Mouse (Mus musculus) naive thymus-derived CD4-positive, alpha-beta T cell, adult 2 months (primary cell): ENCODE data around the gene Thegl.
"Not testable (repeated sequence)": the region's sequence is repeated elsewhere in the genome, so short reads cannot be mapped to it uniquely, and the experiment has no call there.

Source experiments
- DNase-seq: peaks from one replicate; pipeline ENCODE4 v3.0.0-alpha.2; 2011; ENCODE audit warnings: low read depth

The Thegl gene

DNA sequence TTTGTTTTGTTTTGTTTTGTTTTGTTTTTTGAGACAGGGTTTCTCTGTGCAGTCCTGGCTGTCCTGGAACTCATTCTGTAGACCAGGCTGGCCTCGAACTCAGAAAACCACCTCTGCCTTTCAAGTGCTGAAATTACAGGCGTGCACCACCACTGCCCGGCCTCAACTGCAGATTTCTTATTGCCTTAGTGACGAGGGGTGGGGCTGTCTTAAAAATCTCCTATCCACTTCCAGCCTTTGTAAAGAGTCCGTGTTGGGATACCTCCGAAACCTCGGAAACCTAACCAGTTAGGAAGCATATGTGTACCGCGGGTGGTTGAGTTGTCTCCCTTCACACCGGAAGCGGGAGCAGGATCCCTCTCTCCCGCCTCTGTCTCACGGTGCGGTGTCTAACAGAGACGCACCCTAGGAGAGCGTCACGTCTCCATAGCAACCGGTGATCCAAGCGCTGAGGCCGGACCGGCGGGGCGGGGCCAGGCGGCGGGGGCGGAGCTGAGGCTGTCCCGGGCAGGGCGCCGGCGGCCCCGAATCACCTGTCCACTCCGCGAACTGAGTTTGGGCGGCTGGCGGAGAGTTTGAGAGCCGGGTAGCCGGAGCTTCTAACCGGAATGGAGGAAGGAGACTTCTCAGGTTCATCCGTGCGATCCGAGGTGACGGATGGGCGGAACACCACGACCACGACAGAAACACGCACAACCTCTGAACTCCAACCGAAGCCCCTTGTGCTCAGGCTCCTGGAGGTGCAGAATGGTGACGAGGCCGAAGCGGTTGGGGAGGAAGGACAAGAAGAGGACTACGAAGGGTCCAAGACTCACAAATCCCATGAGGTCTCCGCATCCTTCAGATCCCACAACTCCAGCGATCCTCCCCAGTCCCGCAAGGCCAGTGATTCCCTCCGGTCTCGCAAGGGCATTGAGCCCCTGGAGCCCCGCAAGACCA lies at the start of gene Thegl:
Gene Thegl, plus strand, starts transcription at position 480 of the 939 bp plus-strand sequence.
- DNase-seq = peak; percentile 62

- no peak for DNase-seq
These were observed 46.6 kb upstream of the Thegl start for GRCm38 (mm10) chr5:76969250-76969649.

- DNase-seq = not testable (repeated sequence)
These were observed 44.7 kb upstream of the Thegl start for GRCm38 (mm10) chr5:76971115-76971514.

GRCm38 (mm10) chr5:76973488-76973887 lies 42.3 kb upstream of the Thegl start:
- peak; percentile 19 for DNase-seq

GRCm38 (mm10) chr5:76974207-76974553 lies 41.6 kb upstream of the Thegl start:
- no peak for DNase-seq

DNA sequence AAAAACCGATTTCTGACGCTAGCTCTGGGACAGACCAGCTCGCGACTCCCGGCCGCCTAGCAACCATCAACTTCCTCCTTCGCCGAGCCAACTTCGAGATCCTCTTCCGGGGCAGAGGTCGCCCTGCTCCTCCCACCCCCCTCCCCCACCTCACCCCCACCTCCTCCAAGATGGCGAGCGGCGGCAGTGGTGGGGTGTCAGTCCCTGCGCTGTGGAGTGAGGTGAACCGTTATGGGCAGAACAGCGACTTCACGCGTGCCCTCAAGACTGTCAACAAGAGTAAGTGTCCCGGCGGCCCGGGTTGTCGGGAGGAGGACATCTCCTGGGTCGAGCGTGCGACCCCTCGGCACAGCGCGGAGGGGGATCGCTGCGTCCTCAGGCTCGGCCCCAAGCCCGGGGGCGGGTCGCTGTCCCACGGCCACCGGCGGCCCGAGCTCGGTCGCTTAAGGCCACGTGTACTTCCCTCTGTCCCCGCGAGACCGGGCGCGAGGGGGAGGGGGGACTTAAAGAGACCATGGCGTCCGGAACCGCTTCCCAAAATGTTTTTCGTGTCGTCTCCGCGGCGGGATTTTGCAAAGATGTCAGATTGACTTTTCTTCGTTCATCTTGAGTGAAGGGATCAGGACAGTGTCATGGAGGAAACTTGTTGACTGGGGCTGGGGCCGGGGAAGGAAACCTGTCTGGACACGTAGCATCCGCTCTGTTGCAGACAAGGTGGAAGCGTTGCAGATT lies 41.1 kb upstream of the Thegl start, which contains the start of gene Srp72:
Gene Srp72, plus strand, starts transcription at position 130 of the 732 bp plus-strand sequence.
- peak; percentile 90 for DNase-seq

DNA sequence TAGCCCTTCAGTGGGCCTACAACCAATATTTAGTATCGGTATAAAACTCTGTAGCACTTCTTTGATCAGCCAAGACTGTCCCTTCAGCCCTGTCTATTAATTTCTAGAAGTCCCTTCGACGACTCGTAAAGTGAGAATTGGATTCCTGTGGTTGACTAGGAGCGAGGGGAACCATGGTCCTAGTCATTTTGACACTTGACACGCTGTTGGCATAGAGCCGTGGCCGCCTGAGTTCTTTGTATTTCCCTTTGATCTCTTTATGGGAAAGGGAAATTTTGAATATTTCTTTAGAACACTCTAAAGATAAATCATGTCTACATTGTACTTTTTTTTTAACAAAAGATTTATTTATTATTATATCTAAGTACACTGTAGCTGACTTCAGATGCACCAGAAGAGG lies 40.1 kb upstream of the Thegl start:
- no peak for DNase-seq

DNA sequence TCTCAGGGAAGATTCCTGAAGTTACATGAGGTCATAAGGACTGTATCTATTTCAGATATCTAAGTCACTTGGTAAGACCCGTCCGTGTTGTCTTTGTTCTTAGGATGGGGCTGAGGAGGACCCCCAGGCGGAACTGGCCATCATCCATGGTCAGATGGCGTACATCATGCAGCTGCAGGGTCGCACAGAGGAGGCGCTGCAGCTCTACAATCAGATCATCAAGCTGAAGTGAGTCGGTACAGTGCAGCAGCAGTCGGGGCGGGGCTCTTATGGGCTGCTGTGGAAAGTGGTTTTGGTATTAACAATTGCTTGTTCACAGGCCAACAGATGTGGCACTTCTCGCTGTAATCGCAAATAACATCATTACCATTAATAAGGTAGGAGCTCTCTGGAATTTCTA lies 31.8 kb upstream of the Thegl start:
- DNase-seq = no peak

DNA sequence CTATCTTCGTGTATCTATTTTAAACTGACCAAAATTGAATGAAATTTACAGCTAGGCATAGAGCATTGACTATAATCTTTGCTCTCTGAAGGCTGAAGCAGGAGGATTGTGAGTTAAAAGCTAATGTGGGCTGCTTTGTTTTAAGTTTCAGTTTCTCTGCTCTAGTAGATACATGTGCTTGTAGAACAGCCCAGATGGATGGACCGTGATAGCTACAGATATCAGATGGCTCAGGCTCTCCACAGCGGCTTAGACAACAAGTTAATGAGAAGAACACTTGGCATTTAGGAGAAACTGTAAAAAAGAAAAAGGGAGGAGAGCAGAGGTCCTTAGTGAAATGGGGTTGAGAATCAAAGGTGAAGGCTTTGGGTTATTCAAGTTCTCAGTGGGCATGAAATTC lies 25.0 kb upstream of the Thegl start:
- DNase-seq = no peak

GRCm38 (mm10) chr5:76993174-76993814 lies 22.5 kb upstream of the Thegl start:
- DNase-seq = no peak

DNA sequence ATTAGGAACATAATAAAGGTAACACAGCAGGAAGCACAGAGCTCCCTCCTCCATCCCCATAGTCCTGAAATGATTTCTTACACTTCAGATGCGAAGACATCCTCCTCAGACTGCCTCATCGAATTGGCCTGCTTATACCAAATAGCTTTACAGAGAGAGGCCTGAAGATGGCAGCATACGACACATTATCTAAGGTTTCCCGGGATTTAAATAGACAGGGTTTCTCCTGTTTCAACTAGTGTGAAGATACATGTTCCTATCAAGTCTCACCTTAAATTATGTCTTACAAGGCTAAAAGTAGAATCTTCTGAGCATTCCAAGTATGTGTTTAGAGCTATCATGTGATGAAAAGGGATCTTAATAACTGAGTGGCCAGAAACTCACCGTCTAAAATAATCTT lies 17.4 kb upstream of the Thegl start:
- DNase-seq = no peak

- no peak for DNase-seq
These were observed 14.6 kb upstream of the Thegl start for GRCm38 (mm10) chr5:77001192-77001591.

DNA sequence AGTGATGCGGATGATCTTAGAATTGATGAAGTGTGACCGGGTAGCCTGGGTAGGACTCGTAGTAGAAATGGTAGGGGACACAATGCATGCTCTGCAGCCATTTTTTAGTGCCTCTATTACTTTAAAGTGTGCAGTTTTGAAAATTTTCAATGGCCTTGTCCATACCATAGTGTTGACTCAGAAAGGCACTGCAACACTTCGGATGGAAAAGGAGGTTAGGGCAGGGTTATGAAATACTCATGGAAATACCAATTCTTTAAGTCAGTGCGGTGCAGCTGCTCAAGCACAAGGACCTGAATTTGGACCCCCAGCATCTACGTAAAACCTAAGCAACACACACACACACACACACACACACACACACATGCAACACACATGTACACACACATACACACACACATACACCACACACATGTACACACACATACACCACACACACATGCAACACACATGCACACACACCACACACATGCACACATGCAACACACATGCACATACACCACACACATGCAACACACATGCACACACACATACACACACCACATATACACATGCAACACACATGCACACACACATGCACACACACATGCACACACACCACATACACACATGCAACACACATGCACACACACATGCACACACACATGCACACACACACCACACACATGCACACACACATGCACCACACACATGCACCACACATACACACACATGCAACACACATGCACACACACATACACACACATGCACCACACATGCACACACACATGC lies 11.6 kb upstream of the Thegl start, which contains the start of gene Arl9:
Gene Arl9, plus strand, starts transcription at position 5 of the 771 bp plus-strand sequence.
- DNase-seq = no peak

GRCm38 (mm10) chr5:77010352-77010751 lies 5.5 kb upstream of the Thegl start:
- DNase-seq = no peak

- DNase-seq = no peak
These were observed 4.7 kb upstream of the Thegl start for GRCm38 (mm10) chr5:77011082-77011481.

DNA sequence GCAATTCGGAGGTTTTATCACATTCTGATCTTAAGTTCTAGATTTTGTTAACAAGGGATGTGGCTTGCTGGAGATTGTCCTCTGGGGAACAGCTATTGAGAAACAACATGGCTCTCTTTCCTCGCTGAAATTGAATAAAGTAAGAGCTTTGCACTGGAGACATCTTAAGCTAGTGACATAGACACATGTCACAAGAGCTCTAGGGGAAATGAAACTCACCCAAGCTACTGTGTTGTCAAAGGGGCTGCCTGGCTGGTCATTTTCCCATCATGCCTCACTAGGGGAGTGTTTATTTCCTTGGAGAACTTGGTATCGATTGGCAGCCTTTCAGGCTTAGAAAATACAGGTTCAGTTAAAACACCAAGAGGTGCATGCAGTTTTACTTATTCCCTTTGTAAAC lies 2.7 kb upstream of the Thegl start:
- no peak for DNase-seq

DNA sequence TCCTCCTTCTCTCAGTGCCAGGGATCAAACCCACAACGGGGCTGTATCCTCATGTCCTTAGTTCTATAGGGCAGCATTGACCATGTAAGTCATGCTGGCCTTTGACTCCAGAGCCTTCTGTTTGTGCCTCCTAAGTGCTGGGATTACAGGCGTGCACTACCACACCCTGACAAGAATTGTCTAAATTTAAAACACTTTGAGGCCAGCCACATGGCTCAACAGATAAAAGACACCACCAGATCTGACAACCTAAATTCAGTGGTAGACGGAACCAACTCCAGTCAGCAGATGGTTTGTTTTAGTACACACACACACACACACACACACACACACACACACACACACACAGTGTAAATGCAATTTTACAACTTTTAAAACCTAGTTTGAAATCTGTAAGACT lies 12.2 kb downstream of the Thegl start:
- no peak for DNase-seq

DNA sequence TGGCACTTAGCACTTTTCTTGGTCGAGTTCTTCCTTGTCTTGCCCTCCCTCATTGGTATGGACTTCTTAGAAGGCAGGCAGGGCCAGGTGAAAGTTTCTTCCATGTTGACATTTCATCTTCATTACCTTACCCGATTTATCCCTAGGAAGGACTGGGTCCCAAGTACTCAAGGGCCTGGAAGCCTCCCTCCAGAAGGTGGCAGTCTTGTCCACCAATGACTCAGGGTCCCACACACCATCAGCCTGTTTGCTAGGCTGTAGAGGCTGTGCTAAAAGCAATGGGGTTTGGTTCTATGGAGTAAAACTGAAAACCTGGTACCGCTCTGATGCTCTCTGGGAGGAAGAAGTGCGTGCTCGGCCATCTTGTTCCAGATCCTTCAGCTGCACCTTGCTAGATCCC lies 13.9 kb downstream of the Thegl start:
- peak; percentile 57 for DNase-seq

GRCm38 (mm10) chr5:77035101-77035500 lies 19.3 kb downstream of the Thegl start:
- not testable (repeated sequence) for DNase-seq

- DNase-seq = no peak
These were observed 22.6 kb downstream of the Thegl start for GRCm38 (mm10) chr5:77038451-77038850.

- no peak for DNase-seq
These were observed 23.6 kb downstream of the Thegl start for GRCm38 (mm10) chr5:77039391-77039790.

- DNase-seq = no peak
These were observed 28.5 kb downstream of the Thegl start for GRCm38 (mm10) chr5:77044362-77044761.
